Mouse (Mus musculus) erythroblast, embryonic 14.5 days (primary cell): Measurements from ENCODE around the gene Trmt13. TPM values are rescaled to one million over a fixed set of nuclear protein-coding genes. Genes with fewer than 3 reads are reported as not detected.

ENCODE experiments used
- H3K27me3 ChIP-seq: 2 replicates; pipeline ENCODE4 v1.6.1; 2012; ENCODE audit warnings: inconsistent platforms; ENCODE audit not compliant: control insufficient read depth
- H3K36me3 ChIP-seq: 2 replicates; pipeline ENCODE4 v1.6.1; 2012; ENCODE audit warnings: mild to moderate bottlenecking, inconsistent platforms; ENCODE audit not compliant: control insufficient read depth
- H3K4me1 ChIP-seq: 2 replicates; pipeline ENCODE4 v1.6.1; 2012; ENCODE audit warnings: inconsistent platforms; ENCODE audit not compliant: control insufficient read depth
- H3K4me3 ChIP-seq: replicated peaks from 2 replicates; pipeline ENCODE3; 2012; ENCODE audit warnings: moderate library complexity, mild to moderate bottlenecking, inconsistent platforms
- H3K9me3 ChIP-seq: 2 replicates; pipeline ENCODE4 v1.6.1; 2012; ENCODE audit warnings: low read length, inconsistent platforms, mixed read lengths; ENCODE audit not compliant: control insufficient read depth
- GATA1 ChIP-seq: IDR thresholded peaks from 2 replicates; pipeline ENCODE4 v1.6.1; 2012; ENCODE audit warnings: low read length, inconsistent platforms, mixed read lengths
- TAL1 ChIP-seq: IDR thresholded peaks from 3 replicates; pipeline ENCODE4 v1.6.1; 2012; ENCODE audit warnings: low read length, inconsistent platforms, mixed read lengths
- polyA plus RNA-seq: library from polyadenylated mRNA; stranded (reverse); fragments of >175 nt; gene quantifications from 2 replicates; pipeline ENCODE4 v1.2.3, GENCODE M21; 2012

The Trmt13 gene
- polyA plus RNA-seq, 1 experiment = 0.10 TPM

GRCm38 (mm10) chr3:116653278-116653945, 39.0 kb upstream of the Trmt13 start:
- H3K27me3 ChIP-seq = no peaks in the 10 kb centered on the region
- H3K36me3 ChIP-seq = peaks cover 39% of the 10 kb centered on the region
- no peaks in the 10 kb centered on the region for H3K9me3 ChIP-seq
- H3K4me1 ChIP-seq = peaks cover 46% of the 10 kb centered on the region
- H3K4me3 ChIP-seq = no peak overlapping the region
- TF ChIP-seq TAL1 (no peak), GATA1 (no peak)

- Histone ChIP-seq H3K27me3 (no peaks in the 10 kb centered on the region), H3K4me1 (peaks cover 35% of the 10 kb centered on the region), H3K36me3 (peaks cover 40% of the 10 kb centered on the region), H3K9me3 (no peaks in the 10 kb centered on the region), H3K4me3 (no peak overlapping the region)
- no peak for TF ChIP-seq GATA1
- TF ChIP-seq TAL1 = no peak
These were observed 37.7 kb upstream of the Trmt13 start for GRCm38 (mm10) chr3:116652033-116652446.

GRCm38 (mm10) chr3:116650698-116651097, 36.3 kb upstream of the Trmt13 start:
- Histone ChIP-seq H3K4me3 (no peak overlapping the region), H3K36me3 (peaks cover 52% of the 10 kb centered on the region), H3K9me3 (no peaks in the 10 kb centered on the region), H3K27me3 (no peaks in the 10 kb centered on the region), H3K4me1 (peaks cover 32% of the 10 kb centered on the region)
- no peak for TF ChIP-seq GATA1
- no peak for TF ChIP-seq TAL1

GRCm38 (mm10) chr3:116648805-116649204, 34.4 kb upstream of the Trmt13 start:
- Histone ChIP-seq H3K4me1 (peaks cover 23% of the 10 kb centered on the region), H3K27me3 (no peaks in the 10 kb centered on the region), H3K4me3 (no peak overlapping the region), H3K36me3 (peaks cover 70% of the 10 kb centered on the region), H3K9me3 (no peaks in the 10 kb centered on the region)
- TF ChIP-seq GATA1 (no peak), TAL1 (no peak)

- H3K36me3 ChIP-seq = peaks cover 84% of the 10 kb centered on the region
- TF ChIP-seq TAL1 = no peak
- TF ChIP-seq GATA1 = no peak
- no peaks in the 10 kb centered on the region for H3K9me3 ChIP-seq
These were observed 32.0 kb upstream of the Trmt13 start for GRCm38 (mm10) chr3:116646387-116646786.

GRCm38 (mm10) chr3:116642373-116642772, 28.0 kb upstream of the Trmt13 start:
- Histone ChIP-seq H3K4me3 (no peak overlapping the region), H3K27me3 (no peaks in the 10 kb centered on the region), H3K4me1 (peaks cover 8% of the 10 kb centered on the region), H3K36me3 (peaks cover 93% of the 10 kb centered on the region), H3K9me3 (no peaks in the 10 kb centered on the region)
- TF ChIP-seq GATA1 = no peak
- TF ChIP-seq TAL1 = no peak

More at GRCm38 (mm10) chr3:116646387-116646786, 32.0 kb upstream of the Trmt13 start:
- Histone ChIP-seq H3K4me3 (no peak overlapping the region), H3K27me3 (no peaks in the 10 kb centered on the region), H3K4me1 (peaks cover 12% of the 10 kb centered on the region)

DNA sequence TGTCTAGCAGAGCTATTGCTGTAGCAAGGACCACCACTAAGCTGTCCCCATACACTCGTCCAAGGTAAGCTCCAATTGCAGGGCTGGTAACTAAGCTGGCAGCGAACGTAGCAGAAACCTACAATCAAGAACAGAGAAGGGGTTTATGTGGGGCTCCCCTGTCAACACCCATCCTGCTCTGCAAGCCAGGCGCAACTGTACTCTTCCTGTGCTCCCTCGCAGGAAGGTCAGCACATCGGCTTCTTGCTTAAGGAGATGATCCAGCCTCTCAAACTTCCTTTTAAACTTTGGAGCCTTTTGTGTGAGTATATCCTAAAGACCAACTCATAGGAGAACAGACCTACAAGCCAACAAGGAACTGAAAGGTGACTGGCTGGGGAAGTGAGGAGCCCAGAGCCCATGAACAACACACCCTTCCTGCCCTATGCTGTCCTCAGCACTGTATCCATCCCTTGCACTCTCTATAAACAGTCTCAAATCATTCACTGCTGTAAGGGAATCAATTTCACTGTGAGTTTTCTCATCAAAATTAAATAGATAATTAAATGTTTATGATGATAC, 27.5 kb upstream of the Trmt13 start:
- Histone ChIP-seq H3K27me3 (no peaks in the 10 kb centered on the region), H3K4me1 (peaks cover 8% of the 10 kb centered on the region), H3K4me3 (no peak overlapping the region), H3K9me3 (no peaks in the 10 kb centered on the region), H3K36me3 (peaks cover 96% of the 10 kb centered on the region)
- TF ChIP-seq TAL1 = no peak
- no peak for TF ChIP-seq GATA1

- TF ChIP-seq GATA1 = no peak
- TF ChIP-seq TAL1 = no peak
- peaks cover 96% of the 10 kb centered on the region for H3K36me3 ChIP-seq
- no peaks in the 10 kb centered on the region for H3K9me3 ChIP-seq
- H3K4me3 ChIP-seq = no peak overlapping the region
- no peaks in the 10 kb centered on the region for H3K27me3 ChIP-seq
- H3K4me1 ChIP-seq = peaks cover 8% of the 10 kb centered on the region
These were observed 25.6 kb upstream of the Trmt13 start for GRCm38 (mm10) chr3:116640024-116640423.

DNA sequence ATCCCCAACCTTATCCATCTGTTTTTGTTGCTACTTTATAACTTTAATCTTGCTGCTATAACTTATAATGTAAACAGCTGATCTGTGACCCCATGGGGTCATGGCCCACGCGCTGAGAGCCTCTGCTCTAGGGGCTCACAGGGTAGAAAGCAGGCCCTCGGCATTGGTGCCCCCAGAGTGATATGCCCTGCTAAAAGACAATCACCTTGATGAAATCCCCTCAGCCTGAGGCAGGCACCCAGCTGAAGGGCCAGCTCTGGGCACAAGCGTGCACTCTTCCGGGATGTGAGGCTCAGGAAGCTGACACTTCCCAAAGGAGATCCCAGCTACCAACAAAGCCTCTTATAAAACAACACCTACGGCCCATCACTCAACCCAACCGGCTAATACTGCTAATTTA, 24.2 kb upstream of the Trmt13 start:
- Histone ChIP-seq H3K4me3 (no peak overlapping the region), H3K36me3 (peaks cover 97% of the 10 kb centered on the region), H3K4me1 (peaks cover 8% of the 10 kb centered on the region), H3K27me3 (no peaks in the 10 kb centered on the region), H3K9me3 (no peaks in the 10 kb centered on the region)
- no peak for TF ChIP-seq TAL1
- TF ChIP-seq GATA1 = no peak
